Mouse (Mus musculus): ENCODE results near the gene Rasgef1c.

The Rasgef1c gene

DNA sequence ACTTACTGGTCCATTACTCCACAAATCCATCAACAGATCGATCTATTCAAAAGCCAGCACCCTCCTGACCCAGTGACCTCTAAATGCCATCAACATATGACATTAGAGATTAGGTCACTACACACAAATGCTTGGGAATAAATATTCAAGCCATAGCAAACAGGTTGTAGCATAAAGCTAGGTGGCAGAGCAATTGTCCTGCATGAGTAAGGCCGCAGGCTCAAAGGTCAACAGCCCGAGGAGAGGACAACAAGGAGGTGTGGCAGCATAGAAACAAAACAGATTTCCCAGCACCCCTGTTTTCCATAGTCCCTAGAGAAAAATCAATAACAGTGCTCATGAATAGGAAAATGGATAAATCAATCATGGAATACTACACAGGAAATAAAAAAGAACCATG is 120.5 kb downstream of the Rasgef1c start:
- intact Hi-C loops (cut with DNase I): no loop called here

DNA sequence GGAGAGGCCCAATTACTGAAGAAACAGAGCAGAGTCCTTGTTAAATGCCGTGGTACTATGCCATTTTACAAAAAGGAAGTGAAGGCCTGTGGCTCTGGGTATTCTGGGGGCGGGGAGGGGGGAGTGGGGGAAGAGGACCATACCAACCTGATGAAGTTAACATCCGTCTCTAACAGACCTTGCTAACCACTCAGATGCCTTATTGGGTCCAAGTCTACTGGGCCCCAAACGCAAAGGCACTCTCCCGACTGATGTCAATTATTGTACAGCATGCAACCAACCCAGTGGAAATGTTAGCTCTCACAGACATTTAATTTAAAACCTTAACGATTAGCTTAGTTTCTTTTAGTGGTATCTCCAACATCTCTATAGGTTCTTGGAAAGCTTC is 122.8 kb downstream of the Rasgef1c start:
- intact Hi-C loops (cut with DNase I): no loop called here

DNA sequence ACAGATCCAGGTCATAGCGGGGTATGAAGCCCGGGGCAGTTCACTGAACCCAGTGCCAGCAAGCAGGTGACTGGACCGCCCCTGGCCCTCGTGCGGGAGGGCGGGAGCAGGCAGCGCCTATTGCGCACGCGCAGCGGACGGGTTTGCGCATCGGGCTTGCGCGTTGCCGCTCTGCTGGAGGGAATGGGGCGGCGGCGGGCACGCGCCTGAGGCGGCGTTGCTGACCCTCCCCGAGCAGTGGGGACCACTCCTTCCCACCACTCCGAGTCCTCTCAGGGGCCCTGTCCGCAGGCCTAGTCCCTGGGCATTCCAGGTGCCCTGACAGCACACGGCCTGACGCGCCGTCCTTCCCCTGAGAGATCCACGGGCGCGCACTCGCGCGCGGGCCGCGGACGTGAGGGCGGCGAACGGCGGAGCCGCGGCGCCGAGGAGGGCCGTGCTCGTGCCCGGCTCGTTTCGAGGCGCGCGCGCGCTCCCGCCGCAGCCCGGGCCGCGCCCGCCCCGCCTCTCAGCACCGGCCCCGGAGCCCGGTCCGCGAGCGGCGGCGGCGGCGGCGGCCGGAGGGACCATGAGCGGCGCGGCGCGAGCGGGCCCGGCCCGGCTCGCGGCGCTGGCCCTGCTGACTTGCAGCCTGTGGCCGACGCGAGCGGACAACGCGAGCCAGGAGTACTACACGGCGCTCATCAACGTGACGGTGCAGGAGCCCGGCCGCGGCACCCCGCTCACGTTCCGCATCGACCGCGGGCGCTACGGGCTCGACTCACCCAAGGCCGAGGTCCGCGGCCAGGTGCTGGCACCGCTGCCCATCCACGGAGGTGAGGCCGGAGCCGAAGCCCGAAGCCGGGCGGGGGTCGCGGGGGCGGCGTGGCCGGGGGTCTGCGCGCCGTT is 123.4 kb downstream of the Rasgef1c start, which contains the start of gene Rnf130:
TSS of gene Rnf130 (plus strand) at position 514 of the 888 bp plus-strand sequence.
- intact Hi-C loops (cut with DNase I): loop anchor here (5.0 kb wide), 2 partner anchors 47 to 107 kb away; partner anchors contain the start of gene Tbc1d9b

DNA sequence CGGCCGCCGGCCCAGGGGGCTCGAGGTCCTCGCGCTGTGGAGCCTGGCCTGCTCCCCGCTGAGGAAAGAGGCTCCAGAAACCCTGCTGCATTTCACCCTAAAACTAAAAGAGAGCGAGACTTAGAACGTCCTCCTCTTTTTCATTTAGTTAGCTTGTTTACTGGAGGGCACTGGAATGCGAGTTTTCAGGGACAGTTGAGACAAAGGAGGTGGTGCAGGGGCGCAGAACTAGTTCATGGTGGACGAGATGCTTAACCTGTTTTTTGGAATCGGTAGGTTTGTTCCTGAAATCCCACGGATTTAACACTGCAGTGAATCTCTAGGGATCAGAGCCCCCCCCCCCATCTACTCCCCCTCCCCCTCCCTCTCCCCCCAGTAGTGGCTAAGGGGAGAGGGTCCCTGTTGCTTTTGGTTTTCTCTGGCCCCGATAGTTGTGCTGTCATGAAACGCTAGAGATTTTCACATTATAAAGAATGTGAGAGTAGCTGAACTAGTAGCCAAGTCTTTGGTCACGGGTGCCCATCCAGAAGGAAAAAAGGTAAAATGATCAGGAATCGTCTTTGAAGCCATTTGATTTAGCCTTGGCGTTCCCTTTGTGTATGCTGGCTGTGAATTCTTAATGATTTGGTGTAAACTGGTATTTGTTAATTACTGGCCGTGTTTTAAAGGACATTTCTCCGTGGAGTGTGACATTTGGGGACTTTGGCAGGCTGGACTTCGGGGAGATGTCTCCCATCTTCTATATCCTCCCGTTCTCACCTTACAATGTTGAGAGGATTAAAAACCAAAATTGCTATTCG is 124.3 kb downstream of the Rasgef1c start:
- intact Hi-C loops (cut with DNase I): loop anchor here (5.0 kb wide), 2 partner anchors 46 to 106 kb away; partner anchors contain the start of gene Tbc1d9b

DNA sequence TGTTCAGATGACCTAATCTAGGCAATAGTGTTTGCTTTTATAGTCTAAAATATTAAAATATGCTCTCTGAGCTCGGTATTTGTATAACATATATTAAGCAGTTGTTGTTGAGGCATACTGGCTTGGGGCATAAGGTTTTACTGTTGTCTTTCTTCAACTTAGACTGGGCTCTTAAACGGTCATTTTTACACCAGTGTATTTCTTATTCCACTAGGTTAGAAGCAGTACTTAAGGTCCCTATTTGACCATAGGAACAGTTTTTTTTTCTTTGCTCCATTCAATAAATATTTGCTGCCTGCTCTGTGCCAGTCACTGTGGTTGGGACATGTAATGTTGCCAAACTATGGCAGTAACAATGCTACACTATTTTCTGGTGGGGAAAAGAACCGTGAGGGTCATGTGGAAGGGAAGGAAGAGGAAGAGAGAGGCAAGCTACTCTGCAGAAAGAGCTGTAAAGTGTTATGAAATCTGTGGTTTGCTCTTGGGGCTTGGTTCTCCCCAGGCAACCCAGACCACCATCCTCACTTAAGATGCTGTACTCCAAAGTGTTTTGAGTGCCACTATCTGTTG is 125.0 kb downstream of the Rasgef1c start:
- intact Hi-C loops (cut with DNase I): loop anchor here (5.0 kb wide), 2 partner anchors 46 to 106 kb away; partner anchors contain the start of gene Tbc1d9b

DNA sequence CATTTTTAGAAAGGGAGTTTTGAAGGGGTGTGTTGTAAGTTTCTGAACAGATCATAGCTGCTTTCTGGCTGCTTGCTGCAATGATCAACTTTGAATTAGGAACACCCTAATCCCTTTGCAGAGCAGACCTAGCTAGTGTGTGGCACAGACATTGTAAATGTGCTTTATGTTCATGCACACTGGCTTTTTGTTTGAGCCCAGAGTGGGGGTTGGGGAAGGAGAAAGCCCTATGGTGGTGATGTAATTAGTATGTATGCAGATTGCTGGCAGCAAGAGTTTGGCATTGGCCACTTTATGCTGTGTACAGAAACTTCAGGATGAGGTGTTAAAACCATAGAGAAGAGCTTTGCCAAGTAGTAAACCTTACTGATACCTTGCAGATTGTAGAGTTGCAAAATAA is 126.8 kb downstream of the Rasgef1c start:
- intact Hi-C loops (cut with DNase I): loop anchor here (5.0 kb wide), 2 partner anchors 44 to 104 kb away; partner anchors contain the start of gene Tbc1d9b

Small RNA genes lying within 50 kb of the gene (microRNA-seq; reads per million reads assigned to microRNA genes)
- gene Gm23492: 0 reads per million in 2 experiments

Measured in adrenal gland (tissue).